Mouse (Mus musculus) limb, embryonic 11.5 days (tissue): ENCODE measurements at regions not wholly inside any gene's neighbourhood (a gene's known extent, or its start where the extent isn't known, plus 50 kb on each side); places are given as distances from the start of the nearest gene placed in this dataset.

Experiments
- ATAC-seq: fragments of 200-750 bp; cut with Nextera tagmentation; 2 replicates; pipeline ENCODE4 v1.8.0; 2017; ENCODE audit warnings: low read depth; ENCODE audit not compliant: insufficient number of reproducible peaks, low FRiP score, low TSS enrichment
- DNase-seq: peaks from one replicate; pipeline ENCODE4 v3.0.0-alpha.2; 2015; ENCODE audit warnings: low spot score
- H3K27ac ChIP-seq: fragments of 300-500 bp; sonication (generic); replicated peaks from 2 replicates; pipeline ENCODE4 v1.5.1; 2014; ENCODE audit warnings: low read depth, mild to moderate bottlenecking, low read length
- H3K27me3 ChIP-seq: fragments of 300-500 bp; sonication (generic); 2 replicates; pipeline ENCODE4 v1.6.1; 2014; ENCODE audit warnings: mild to moderate bottlenecking, low read length, mixed read lengths; ENCODE audit not compliant: control insufficient read depth, insufficient read depth
- H3K36me3 ChIP-seq: fragments of 300-500 bp; sonication (generic); 2 replicates; pipeline ENCODE4 v1.6.1; 2014; ENCODE audit warnings: mild to moderate bottlenecking, low read length, moderate library complexity, mixed read lengths; ENCODE audit not compliant: control insufficient read depth, insufficient read depth
- H3K4me1 ChIP-seq: fragments of 300-500 bp; sonication (generic); 2 replicates; pipeline ENCODE4 v1.6.1; 2014; ENCODE audit warnings: low read length, mixed read lengths; ENCODE audit not compliant: control insufficient read depth, insufficient read depth
- H3K4me2 ChIP-seq: fragments of 300-500 bp; sonication (generic); 2 replicates; pipeline ENCODE4 v1.6.1; 2014; ENCODE audit warnings: low read depth, mild to moderate bottlenecking, moderate library complexity; ENCODE audit not compliant: severe bottlenecking
- H3K4me3 ChIP-seq: fragments of 300-500 bp; sonication (generic); 2 replicates; pipeline ENCODE4 v1.5.1; 2014; ENCODE audit warnings: low read depth, low read length
- H3K9ac ChIP-seq: fragments of 300-500 bp; sonication (generic); 2 replicates; pipeline ENCODE4 v1.6.1; 2014; ENCODE audit warnings: mild to moderate bottlenecking, low read length
- H3K9me3 ChIP-seq: fragments of 300-500 bp; sonication (generic); 2 replicates; pipeline ENCODE4 v1.6.1; 2016; ENCODE audit warnings: low read length; ENCODE audit not compliant: control insufficient read depth
- WGBS: fragments of 180-500 bp; shearing (Covaris S2); extraction: QIAGEN DNeasy Blood & Tissue Kit; methylation state at CpG from one replicate; pipeline ENCODE4 v1.1.7; 2014; 5-methylcytosine and 5-hydroxymethylcytosine counted together

DNA sequence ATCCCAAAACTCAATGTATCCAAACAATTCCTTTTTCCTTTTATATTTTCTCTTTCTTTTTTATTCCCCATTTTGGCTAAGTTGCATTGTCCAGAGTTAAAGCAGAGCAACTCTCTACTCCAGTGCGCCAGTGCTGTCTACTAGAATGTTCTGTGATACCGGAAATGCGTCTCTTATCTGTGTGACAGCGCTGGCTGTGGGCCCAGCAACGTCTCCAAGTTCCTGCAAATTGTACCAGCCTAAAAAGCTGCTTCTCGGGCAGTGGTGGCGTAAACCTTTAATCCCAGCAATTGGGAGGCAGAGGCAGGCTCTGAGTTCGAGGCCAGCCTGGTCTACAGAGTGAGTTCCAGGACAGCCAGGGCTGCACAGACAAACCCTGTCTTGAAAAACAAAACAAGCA is 59.4 kb downstream of the Cox18 start:
- H3K27ac ChIP-seq: no peak overlapping the region
- no peak overlapping the region for H3K4me2 ChIP-seq
- H3K27me3 ChIP-seq: no peaks in the 10 kb centered on the region
- H3K4me1 ChIP-seq: peaks cover 3% of the 10 kb centered on the region; the same call in 1 of the 2 replicates
- WGBS: 91% methylated on average over 8 of the region's 8 CpGs
- no peak overlapping the region for H3K4me3 ChIP-seq
- no peaks in the 10 kb centered on the region for H3K9me3 ChIP-seq
- DNase-seq: no peak
- ATAC-seq: no peak
- no peak overlapping the region for H3K9ac ChIP-seq
- H3K36me3 ChIP-seq: no peaks in the 10 kb centered on the region

DNA sequence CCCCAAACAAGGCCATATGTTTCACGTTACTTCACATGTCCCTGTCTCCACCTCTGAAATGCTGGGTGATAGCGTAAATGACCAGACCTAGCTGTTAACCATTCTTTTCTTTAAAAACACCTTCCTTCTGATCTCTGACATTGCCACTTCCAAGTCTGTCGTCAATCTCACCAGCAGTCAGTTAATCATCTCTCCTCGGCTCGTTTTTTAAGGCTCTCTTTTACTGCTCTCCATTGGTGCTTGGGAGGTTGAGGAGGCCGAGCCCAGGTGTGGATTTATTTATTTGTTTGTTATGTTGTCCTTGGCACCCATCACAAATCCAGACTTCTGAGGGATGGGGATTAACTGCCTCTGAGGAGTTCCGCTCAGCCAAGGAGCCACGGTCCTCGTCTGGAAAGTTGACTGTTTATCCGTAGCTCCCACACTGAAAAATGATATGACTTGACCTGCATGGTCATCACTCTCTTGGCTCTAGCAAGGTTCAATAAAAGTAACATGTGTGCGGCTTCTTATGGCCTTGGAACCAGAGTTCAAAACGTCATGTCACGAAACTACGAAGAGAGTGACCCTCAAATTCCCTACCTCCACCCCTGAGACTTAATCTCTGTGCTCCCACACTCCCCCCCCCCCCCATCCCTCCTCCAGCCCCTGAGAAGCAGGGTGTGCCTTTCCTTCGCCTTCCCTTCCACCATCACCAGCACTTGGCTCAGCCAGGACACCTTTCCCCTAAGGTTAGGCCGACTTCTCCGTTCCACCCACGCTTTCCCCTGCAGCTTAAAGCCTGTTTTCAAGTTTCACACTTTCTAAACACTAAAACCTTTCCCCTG is 60.6 kb downstream of the Cox18 start:
- DNase-seq (peak; percentile 73), ATAC-seq (peak; percentile 63)
- Histone ChIP-seq H3K4me3 (no peak overlapping the region), H3K27ac (no peak overlapping the region), H3K9ac (no peak overlapping the region), H3K4me2 (no peak overlapping the region), H3K9me3 (no peaks in the 10 kb centered on the region), H3K27me3 (no peaks in the 10 kb centered on the region), H3K4me1 (peaks cover 3% of the 10 kb centered on the region; the same call in 1 of the 2 replicates), H3K36me3 (no peaks in the 10 kb centered on the region)
- WGBS: 23% methylated on average over 18 of the region's 18 CpGs

DNA sequence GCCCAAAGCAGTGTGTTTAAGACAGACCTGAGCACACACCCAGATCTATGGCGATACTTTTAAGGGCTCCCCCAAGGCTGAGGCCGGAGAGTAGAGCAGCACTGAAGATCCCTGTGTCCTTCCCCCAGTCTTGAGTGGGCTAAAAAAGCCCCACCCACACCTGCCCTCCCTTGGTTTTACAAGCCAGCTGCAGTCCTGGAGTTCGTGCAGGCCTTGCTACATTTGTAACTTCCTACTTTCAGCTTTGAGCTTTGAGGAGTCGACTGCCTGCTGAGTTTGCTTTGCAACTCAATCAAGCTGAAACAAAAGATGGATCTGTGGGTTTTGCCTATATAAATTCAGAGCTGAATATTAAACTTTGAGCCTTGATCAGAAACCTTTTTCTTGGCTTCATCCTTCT is 63.5 kb downstream of the Cox18 start:
- H3K4me2 ChIP-seq: no peak overlapping the region
- H3K9ac ChIP-seq: no peak overlapping the region
- no peaks in the 10 kb centered on the region for H3K27me3 ChIP-seq
- no peaks in the 10 kb centered on the region for H3K9me3 ChIP-seq
- H3K27ac ChIP-seq: no peak overlapping the region
- WGBS: 60% methylated on average over 4 of the region's 4 CpGs
- H3K36me3 ChIP-seq: no peaks in the 10 kb centered on the region
- peaks cover 3% of the 10 kb centered on the region; the same call in 1 of the 2 replicates for H3K4me1 ChIP-seq
- no peak overlapping the region for H3K4me3 ChIP-seq
- DNase-seq (no peak), ATAC-seq (no peak)

DNA sequence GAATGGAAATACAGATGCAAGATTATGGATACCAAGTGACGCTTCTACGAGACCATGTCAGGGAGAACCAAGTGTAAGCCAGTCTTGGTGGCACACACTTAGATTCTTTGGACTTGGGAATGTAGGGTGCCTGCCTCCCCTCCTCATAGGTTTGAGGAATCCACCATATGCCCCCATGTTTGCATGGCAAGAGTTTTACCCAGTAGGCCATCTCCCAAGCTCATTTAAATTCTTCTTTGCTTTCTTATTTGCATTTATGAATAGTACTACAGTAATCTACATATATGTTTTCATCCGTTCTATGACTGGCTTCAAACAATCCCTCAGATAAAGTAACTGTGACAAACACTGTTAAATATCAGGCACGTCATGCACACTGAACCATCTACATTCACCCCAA is 67.3 kb downstream of the Cox18 start:
- Histone ChIP-seq H3K9me3 (no peaks in the 10 kb centered on the region), H3K27ac (no peak overlapping the region), H3K4me2 (no peak overlapping the region), H3K27me3 (no peaks in the 10 kb centered on the region), H3K4me3 (no peak overlapping the region), H3K4me1 (no peaks in the 10 kb centered on the region), H3K36me3 (no peaks in the 10 kb centered on the region), H3K9ac (no peak overlapping the region)
- WGBS: 95% methylated on average over 4 of the region's 4 CpGs
- ATAC-seq (no peak), DNase-seq (no peak)

DNA sequence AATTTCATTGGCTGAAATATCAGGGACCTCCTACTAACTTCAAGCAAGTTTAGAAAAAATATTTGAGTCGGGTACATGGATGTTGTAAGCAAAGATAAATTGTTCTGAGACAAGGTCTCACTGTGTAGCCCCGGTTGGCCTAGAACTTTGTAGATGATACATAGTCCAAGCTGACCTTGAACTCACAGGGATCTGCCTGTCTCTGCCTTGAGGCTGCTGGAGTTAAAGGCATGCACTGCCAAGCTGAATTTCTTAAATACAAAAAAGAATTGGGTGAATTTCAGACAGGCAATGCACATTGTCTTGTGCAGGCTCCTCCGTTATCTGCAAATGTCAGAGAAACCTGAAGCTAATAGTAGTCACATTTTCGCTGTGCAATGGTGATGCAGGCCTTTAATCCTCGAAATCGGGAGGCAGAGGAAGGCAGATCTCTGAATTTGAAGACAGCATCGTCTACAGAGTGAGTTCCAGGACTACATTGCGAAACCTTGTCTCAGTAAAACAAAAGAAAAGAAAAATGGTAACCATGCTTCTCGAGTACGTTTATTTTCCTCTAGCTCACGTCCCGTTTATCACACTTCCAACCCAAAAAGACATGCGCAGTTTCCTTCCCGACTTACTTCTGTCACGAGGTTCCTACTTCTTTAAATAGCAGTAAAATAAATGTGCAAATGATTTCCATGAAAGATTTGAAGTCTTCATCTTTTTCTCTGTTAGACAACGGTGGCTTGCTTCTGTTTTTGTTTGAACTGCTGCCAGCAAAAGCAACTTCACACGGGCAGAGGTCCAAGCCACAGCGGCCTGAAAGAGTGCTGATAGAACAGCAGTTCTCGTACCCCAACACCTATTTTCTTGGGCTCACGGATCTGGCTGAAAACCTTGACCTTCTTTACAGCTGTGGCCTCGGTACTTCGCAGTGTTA is 73.9 kb downstream of the Cox18 start:
- H3K4me3 ChIP-seq: no peak overlapping the region
- H3K4me1 ChIP-seq: no peaks in the 10 kb centered on the region
- H3K9ac ChIP-seq: no peak overlapping the region
- H3K4me2 ChIP-seq: no peak overlapping the region
- no peak overlapping the region for H3K27ac ChIP-seq
- H3K27me3 ChIP-seq: no peaks in the 10 kb centered on the region
- ATAC-seq (no peak), DNase-seq (no peak)
- H3K36me3 ChIP-seq: no peaks in the 10 kb centered on the region
- WGBS: 85% methylated on average over 22 of the region's 22 CpGs
- no peaks in the 10 kb centered on the region for H3K9me3 ChIP-seq

DNA sequence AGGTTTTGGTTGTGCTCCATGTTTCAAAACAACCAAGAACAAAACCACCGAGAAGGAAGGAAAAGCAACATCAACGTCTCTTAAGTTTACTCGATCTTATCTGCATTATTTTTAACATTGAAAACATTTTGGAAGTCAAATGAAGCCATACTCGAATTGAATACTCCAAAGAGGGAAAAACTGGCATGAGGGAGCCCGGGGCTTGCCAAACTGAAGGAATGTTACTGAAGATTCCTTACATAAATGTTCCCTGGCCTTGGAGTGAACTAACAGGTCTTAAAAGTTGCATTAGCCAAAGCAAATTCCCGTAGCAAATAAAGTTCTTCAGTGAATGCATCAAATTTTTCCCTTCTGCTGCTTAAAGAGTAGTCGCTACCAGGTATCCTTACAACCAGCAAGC is 87.8 kb downstream of the Cox18 start:
- Histone ChIP-seq H3K27me3 (no peaks in the 10 kb centered on the region), H3K9me3 (no peaks in the 10 kb centered on the region)
- WGBS: 87% methylated on average over 7 of the region's 7 CpGs

DNA sequence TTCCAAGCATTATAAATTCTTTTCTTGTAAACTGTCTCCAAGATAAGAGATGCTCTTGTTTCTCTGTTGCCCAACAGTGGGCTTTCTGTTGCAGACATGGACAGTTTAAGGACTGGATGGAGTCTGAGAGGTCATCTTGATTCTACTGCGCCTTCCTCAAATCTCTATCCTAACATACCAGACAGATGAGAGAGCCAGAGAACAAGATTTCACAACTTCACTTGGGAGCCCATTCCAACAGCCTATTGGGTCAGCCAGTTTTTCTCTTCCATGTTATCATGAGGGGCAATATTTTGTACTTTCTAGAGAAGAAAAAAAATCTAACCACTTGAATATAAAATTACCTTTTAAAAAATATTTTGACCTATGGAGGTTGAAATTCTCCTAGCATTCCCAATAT is 116.8 kb downstream of the Cox18 start:
- Histone ChIP-seq H3K4me1 (no peaks in the 10 kb centered on the region), H3K4me3 (no peak overlapping the region), H3K9me3 (no peaks in the 10 kb centered on the region), H3K27ac (no peak overlapping the region), H3K9ac (no peak overlapping the region), H3K36me3 (no peaks in the 10 kb centered on the region), H3K4me2 (no peak overlapping the region), H3K27me3 (no peaks in the 10 kb centered on the region)
- DNase-seq: no peak
- ATAC-seq: no peak
- WGBS: 88% methylated on average over 1 of the region's 1 CpGs

More for the DNA sequence above, 87.8 kb downstream of the Cox18 start:
- no peak overlapping the region for H3K27ac ChIP-seq
- no peaks in the 10 kb centered on the region for H3K4me1 ChIP-seq
- DNase-seq: no peak
- H3K4me2 ChIP-seq: no peak overlapping the region
- H3K4me3 ChIP-seq: no peak overlapping the region
- no peak for ATAC-seq
- H3K36me3 ChIP-seq: no peaks in the 10 kb centered on the region
- H3K9ac ChIP-seq: no peak overlapping the region

DNA sequence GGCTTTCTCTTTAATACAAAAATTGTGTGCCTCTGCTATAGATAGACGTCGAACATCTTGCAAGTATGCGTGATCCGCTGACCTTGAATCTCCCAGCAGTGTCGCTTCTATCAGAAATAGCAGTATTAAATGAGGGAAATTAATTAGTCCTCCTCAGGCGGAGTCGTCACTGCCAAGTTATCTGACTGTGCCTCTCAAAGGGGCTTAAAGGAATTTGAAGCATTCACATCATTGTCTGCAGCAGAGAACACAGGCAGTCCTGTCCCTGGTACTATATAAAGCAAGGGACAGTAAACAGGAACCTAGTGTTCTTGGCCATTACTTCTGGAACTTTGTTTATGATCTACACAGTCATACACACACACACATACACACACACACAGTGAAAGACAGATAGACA is 119.1 kb downstream of the Cox18 start:
- WGBS: 80% methylated on average over 7 of the region's 7 CpGs
- no peak for DNase-seq
- no peak for ATAC-seq

More for the DNA sequence above, 119.1 kb downstream of the Cox18 start:
- Histone ChIP-seq H3K4me3 (no peak overlapping the region), H3K36me3 (no peaks in the 10 kb centered on the region), H3K9me3 (no peaks in the 10 kb centered on the region), H3K9ac (no peak overlapping the region), H3K4me2 (no peak overlapping the region), H3K4me1 (no peaks in the 10 kb centered on the region), H3K27me3 (no peaks in the 10 kb centered on the region), H3K27ac (no peak overlapping the region)
